ENCODE assay signal across 8 mouse cellular contexts in genomic region chr12:72520645-72521044, GRCm38 (mm10). TPM values are rescaled to one million over a fixed set of nuclear protein-coding genes. Genes with fewer than 3 reads are reported as not detected.
DNase-seq lines count a peak whose midpoint lies in the region; ATAC-seq and TF ChIP-seq lines count a peak whose summit lies in the region.

No protein-coding gene starts in this region.

- no peak for TF ChIP-seq POLR2A in ES-Bruce4 (IDR thresholded peaks at IDR 0.05; ENCODE audit: insufficient read depth, low read length)

- no peak overlapping the region for H3K4me3 ChIP-seq in kidney, embryonic 16.5 days (ENCODE audit: low read length)
- H3K4me3 ChIP-seq in ES-Bruce4 (ENCODE audit: low read depth, low read length): no peak overlapping the region
- H3K4me3 ChIP-seq in embryonic facial prominence, embryonic 14.5 days (ENCODE audit: low read depth, low read length): no peak overlapping the region

- H3K4me1 ChIP-seq in kidney, embryonic 16.5 days (ENCODE audit: insufficient read depth, low read length): no peaks in the 10 kb centered on the region
- no peaks in the 10 kb centered on the region for H3K4me1 ChIP-seq in ES-Bruce4 (ENCODE audit: control insufficient read depth, insufficient read depth, low read length)
- no peaks in the 10 kb centered on the region for H3K4me1 ChIP-seq in embryonic facial prominence, embryonic 14.5 days (ENCODE audit: control insufficient read depth, insufficient read depth, low read length)

- no peaks in the 10 kb centered on the region for H3K36me3 ChIP-seq in kidney, embryonic 16.5 days (ENCODE audit: insufficient read depth, low read length)
- no peaks in the 10 kb centered on the region for H3K36me3 ChIP-seq in ES-Bruce4 (ENCODE audit: control insufficient read depth, insufficient read depth, low read length, poor library complexity, severe bottlenecking)
- H3K36me3 ChIP-seq in embryonic facial prominence, embryonic 14.5 days (ENCODE audit: control insufficient read depth, insufficient read depth, low read length): no peaks in the 10 kb centered on the region

- TF ChIP-seq EP300 in ES-Bruce4 (IDR thresholded peaks at IDR 0.05; ENCODE audit: insufficient read depth, low read depth, low read length): no peak

- no peak overlapping the region for H3K4me2 ChIP-seq in kidney, embryonic 16.5 days (replicated peaks; ENCODE audit: low read depth, low read length)
- no peak overlapping the region for H3K4me2 ChIP-seq in embryonic facial prominence, embryonic 14.5 days (ENCODE audit: low read depth, low read length)

- ATAC-seq in kidney, embryonic 16.5 days (ENCODE audit: low FRiP score, low TSS enrichment): no peak
- ATAC-seq in embryonic facial prominence, embryonic 14.5 days (ENCODE audit: low read depth): no peak

- H3K9me3 ChIP-seq in kidney, embryonic 16.5 days (ENCODE audit: low read length): no peaks in the 10 kb centered on the region
- no peaks in the 10 kb centered on the region for H3K9me3 ChIP-seq in ES-Bruce4 (replicated peaks; ENCODE audit: control insufficient read depth, insufficient read depth, low read length, poor library complexity, severe bottlenecking)
- H3K9me3 ChIP-seq in embryonic facial prominence, embryonic 14.5 days (ENCODE audit: control insufficient read depth, low read length): no peaks in the 10 kb centered on the region

- no peak overlapping the region for H3K9ac ChIP-seq in kidney, embryonic 16.5 days (replicated peaks; ENCODE audit: low read length)
- no peak overlapping the region for H3K9ac ChIP-seq in ES-Bruce4 (ENCODE audit: low read depth, poor library complexity, severe bottlenecking)
- H3K9ac ChIP-seq in embryonic facial prominence, embryonic 14.5 days (ENCODE audit: low read depth, low read length): no peak overlapping the region

- peak; percentile 38 for TF ChIP-seq CTCF in ES-Bruce4 (IDR thresholded peaks at IDR 0.05; ENCODE audit: low read depth, low read length)

- H3K27ac ChIP-seq in kidney, embryonic 16.5 days (ENCODE audit: low read length): no peak overlapping the region
- H3K27ac ChIP-seq in ES-Bruce4 (ENCODE audit: insufficient read depth, low read length): no peak overlapping the region
- H3K27ac ChIP-seq in embryonic facial prominence, embryonic 14.5 days (replicated peaks; ENCODE audit: low read depth, low read length): no peak overlapping the region

- DNase-seq in kidney, adult 8-10 months: peak; percentile 11 to 12
- peak; percentile 21 to 37 for DNase-seq in adrenal gland, postnatal 4 days (ENCODE audit: low spot score in 2 of 2)
- DNase-seq in embryonic facial prominence, embryonic 14.5 days (ENCODE audit: low spot score): peak; percentile 54
- DNase-seq in large intestine, adult 2 months (ENCODE audit: low read depth, low spot score): peak; percentile 60
- DNase-seq in natural killer cell, adult 2 months (ENCODE audit: low spot score in 2 of 2): peak; percentile 38 to 53
- DNase-seq in thymus, postnatal 25 days: peak; percentile 57

- 3% methylated on average over 2 of the region's 2 CpGs for WGBS in kidney, embryonic 16.5 days
- 0% methylated on average over 2 of the region's 2 CpGs for WGBS in embryonic facial prominence, embryonic 14.5 days
- WGBS in large intestine, adult 2 months: 1% methylated on average over 2 of the region's 2 CpGs

- no peaks in the 10 kb centered on the region for H3K27me3 ChIP-seq in kidney, embryonic 16.5 days (ENCODE audit: insufficient read depth, low read length)
- H3K27me3 ChIP-seq in ES-Bruce4 (ENCODE audit: control insufficient read depth, insufficient read depth, low read length, poor library complexity, severe bottlenecking): no peaks in the 10 kb centered on the region
- no peaks in the 10 kb centered on the region for H3K27me3 ChIP-seq in embryonic facial prominence, embryonic 14.5 days (replicated peaks; ENCODE audit: control insufficient read depth, insufficient read depth, low read length)

RNA-seq across cellular contexts. Expression of gene Pcnx4, which starts 15.5 kb away (rescaled TPM):
- polyA plus RNA-seq in kidney, embryonic 16.5 days (2015; fragmentation: Nextera tagmentation; extraction: Ambion mirVana): 10.0 and 10.5 TPM in 2 replicates
- 11.4 and 13.0 TPM in 2 replicates for polyA plus RNA-seq in ES-Bruce4 (2011; ENCODE audit: insufficient read depth, insufficient read length, low read depth, missing spikeins)
- 1 to 10 TPM; 8.5 to 8.9 TPM for total RNA-seq in adrenal gland, postnatal 4 days (2021)
- 12.4 and 13.6 TPM in 2 replicates for polyA plus RNA-seq in embryonic facial prominence, embryonic 14.5 days (2014; fragmentation: Nextera tagmentation; extraction: Ambion mirVana)
- 1.3 and 1.5 TPM in 2 replicates for polyA plus RNA-seq in large intestine, adult 2 months (2012; rRNA removed)
